Mouse (Mus musculus) monocyte, adult 59 days (primary cell): Measurements from ENCODE around the gene Oard1. TPM values are rescaled to one million over a fixed set of nuclear protein-coding genes. Genes with fewer than 3 reads are reported as not detected.

Source experiments
- total RNA-seq, 2 experiments: library from RNA; stranded (reverse); gene quantifications; one replicate each; pipeline ENCODE4 v1.2.4; 2023

Gene Oard1
- total RNA-seq = 10 to 100 TPM; 18.1 to 23.8 TPM

DNA sequence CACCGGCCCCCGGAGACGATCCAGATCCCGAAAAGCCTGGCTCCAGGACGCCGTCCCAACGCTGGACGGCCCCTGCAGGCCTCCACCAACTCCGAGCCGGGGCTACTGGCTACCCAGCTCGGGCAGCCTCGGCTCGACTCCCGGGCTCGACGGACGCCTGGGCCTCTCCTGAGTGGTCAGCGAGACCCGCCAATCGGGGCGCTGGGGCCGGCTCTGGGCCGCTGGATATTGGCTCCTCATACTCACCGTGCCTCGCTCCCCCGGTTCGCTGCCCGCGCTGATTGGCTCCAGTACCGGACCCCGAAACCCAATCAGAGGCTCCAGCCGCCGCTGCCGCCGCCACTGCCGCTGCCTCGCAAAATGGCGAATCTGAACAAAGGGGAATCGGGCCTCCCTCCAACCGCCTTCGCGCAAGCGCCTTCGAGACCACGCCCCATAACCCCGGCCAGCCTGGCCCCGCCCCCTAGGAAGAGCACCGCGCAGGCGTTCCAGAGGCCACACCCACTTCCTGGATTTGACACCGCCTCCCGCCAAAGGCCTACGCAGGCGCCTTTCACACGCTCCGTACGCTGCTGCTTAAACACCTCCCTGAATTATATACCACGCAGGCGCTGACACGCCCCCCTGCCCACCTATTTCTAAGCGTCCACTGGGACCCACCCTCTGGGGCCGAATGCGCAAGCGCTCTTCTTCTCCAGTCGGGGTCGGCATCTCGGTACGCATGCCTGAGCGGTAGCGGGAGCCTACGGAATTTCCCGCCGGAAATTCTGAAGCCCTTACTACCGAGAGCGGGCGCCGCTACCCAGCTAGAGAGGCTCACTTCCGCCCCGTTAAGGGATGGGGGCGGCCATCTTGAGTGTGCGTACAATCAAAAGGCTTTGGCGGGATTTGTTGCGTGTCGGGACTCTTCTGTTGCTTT lies at the start of gene Oard1, which contains the start of gene Nfya:
TSS of gene Oard1 (plus strand) at position 635 of the 919 bp plus-strand sequence.
TSS of gene Nfya (minus strand) at position 527 of the 919 bp plus-strand sequence.

GRCm38 (mm10) chr17:48432158-48432980 lies 22.6 kb downstream of the Oard1 start, which contains the start of gene Apobec2:
Apobec2 (minus strand) TSS chr17:48432930.

GRCm38 (mm10) chr17:48451353-48451675 lies 41.5 kb downstream of the Oard1 start, which contains the start of gene Tspo2:
Tspo2 (minus strand) TSS chr17:48451522.

GRCm38 (mm10) chr17:48454688-48455087 lies 44.9 kb downstream of the Oard1 start, which contains the start of gene Unc5cl:
Unc5cl (plus strand) TSS chr17:48454901.

Other genes starting within 250 kb of the Oard1 start
- gene A530064D06Rik, start 242.7 kb upstream of the Oard1 start, total RNA-seq = 10 to 100 TPM; 28.2 to 34.5 TPM
- 100 to 1,000 TPM; 130 to 138 TPM for gene Trem1, start 177.2 kb upstream of the Oard1 start, total RNA-seq
- gene Trem3, start 162.2 kb upstream of the Oard1 start, total RNA-seq = 100 to 1,000 TPM; 138 to 143 TPM
- 100 to 1,000 TPM; 470 to 487 TPM for gene Treml4, start 145.7 kb upstream of the Oard1 start, total RNA-seq
- 1 to 10 TPM; 6.4 to 8.9 TPM for gene Treml2, start 110.5 kb upstream of the Oard1 start, total RNA-seq
- 10 to 100 TPM; 30.5 to 42.2 TPM for gene B430306N03Rik, start 93.9 kb upstream of the Oard1 start, total RNA-seq
- 10 to 100 TPM; 31.5 to 31.9 TPM for gene Trem2, start 63.6 kb upstream of the Oard1 start, total RNA-seq
- gene Treml1, start 50.1 kb upstream of the Oard1 start, total RNA-seq = 1 to 10 TPM; 1.6 to 3.2 TPM
- gene Nfya, start 108 bp upstream of the Oard1 start, total RNA-seq = 100 to 1,000 TPM; 106 to 110 TPM
- gene Apobec2, start 22.9 kb downstream of the Oard1 start, total RNA-seq = not detected
- gene Tspo2, start 41.5 kb downstream of the Oard1 start, total RNA-seq = not detected
- not detected for gene Unc5cl, start 44.9 kb downstream of the Oard1 start, total RNA-seq